ENCODE assay signal across 23 mouse cellular contexts in genomic region chr4:150980153-150980552, GRCm38 (mm10). TPM values are rescaled to one million over a fixed set of nuclear protein-coding genes. Genes with fewer than 3 reads are reported as not detected.
"Had no signal": no experiment of that assay in that cellular context is flagged by ENCODE, and none has a peak within 500 bp of the region (broad histone marks: within the 10 kb centered on the region; RNA-seq: fewer than 3 reads in every experiment).

No protein-coding gene starts in this region.

- H3K4me1 ChIP-seq: neural tube, embryonic 13.5 days; neural tube, embryonic 15.5 days; stomach, embryonic 15.5 days had no signal

- H3K4me2 ChIP-seq: neural tube, embryonic 13.5 days; neural tube, embryonic 15.5 days; stomach, embryonic 15.5 days had no signal

- H3K9ac ChIP-seq: neural tube, embryonic 13.5 days; neural tube, embryonic 15.5 days; stomach, embryonic 15.5 days had no signal

- H3K4me3 ChIP-seq: neural tube, embryonic 13.5 days; neural tube, embryonic 15.5 days; stomach, embryonic 15.5 days had no signal

- H3K27me3 ChIP-seq: neural tube, embryonic 13.5 days; neural tube, embryonic 15.5 days; stomach, embryonic 15.5 days had no signal

- H3K36me3 ChIP-seq: neural tube, embryonic 13.5 days; neural tube, embryonic 15.5 days; stomach, embryonic 15.5 days had no signal

- H3K27ac ChIP-seq: neural tube, embryonic 13.5 days; neural tube, embryonic 15.5 days; stomach, embryonic 15.5 days; stomach, postnatal 0 days had no signal

- DNase-seq: retina, postnatal 1 day; right cerebral cortex, adult 18-20 months; right cerebral cortex, postnatal 14 days; right cerebral cortex, postnatal 25 days; right cerebral cortex, postnatal 4 days; spleen, adult 18-20 months; thymus, adult 18-20 months; thymus, adult 2 months; thymus, postnatal 14 days; thymus, postnatal 25 days; thymus, postnatal 36 days; thymus, postnatal 4 days had no signal

- H3K9me3 ChIP-seq: neural tube, embryonic 13.5 days; neural tube, embryonic 15.5 days; stomach, embryonic 15.5 days had no signal

RNA-seq across cellular contexts. Expression of gene Uts2, which starts 16.7 kb away (rescaled TPM):
- total RNA-seq: neutrophil, adult 5-6 weeks had no signal
- polyA plus RNA-seq: small intestine, adult 2 months; spleen, adult 2 months; stomach, embryonic 14.5 days; stomach, embryonic 15.5 days; stomach, embryonic 16.5 days; testis, adult 2 months; urinary bladder, adult 2 months had no signal
